Mouse (Mus musculus): ENCODE measurements around the gene Akt3. TPM values are rescaled to one million over a fixed set of nuclear protein-coding genes. Genes with fewer than 3 reads are reported as not detected.

The Akt3 gene
- polyA plus RNA-seq, 1 experiment from 2014 or later = 11.5 TPM

DNA sequence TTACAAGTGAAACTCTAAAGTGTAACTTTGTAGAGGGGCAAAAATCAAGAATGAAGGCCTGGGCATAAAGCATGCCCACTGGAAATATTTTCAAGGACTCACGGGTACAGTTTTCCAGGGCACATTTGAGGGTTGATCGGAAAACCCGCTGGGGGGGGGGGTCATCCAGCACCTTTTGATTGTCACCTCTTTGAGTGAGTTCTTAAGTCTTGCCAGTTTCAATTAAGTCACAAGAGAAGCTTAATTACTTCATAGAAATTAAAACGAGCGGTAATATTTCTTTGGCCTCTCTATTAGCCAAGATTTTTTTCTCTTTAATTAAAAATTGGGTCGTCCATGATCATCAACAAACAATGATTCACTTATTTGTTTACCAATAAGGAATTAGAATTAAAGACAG, 260.7 kb downstream of the Akt3 start:
- 69% methylated on average over 6 of the region's 6 CpGs for WGBS
- no peak overlapping the region for H3K4me2 ChIP-seq (replicated peaks; ENCODE audit: low read depth, low read length)
- no peak overlapping the region for H3K4me3 ChIP-seq (ENCODE audit: low read depth, low read length)
- no peaks in the 10 kb centered on the region for H3K27me3 ChIP-seq (ENCODE audit: control insufficient read depth, insufficient read depth, low read length)
- H3K9me3 ChIP-seq (ENCODE audit: control insufficient read depth, low read depth, low read length) = no peaks in the 10 kb centered on the region
- H3K4me1 ChIP-seq (ENCODE audit: control insufficient read depth, insufficient read depth, low read length) = peaks cover 14% of the 10 kb centered on the region
- no peak overlapping the region for H3K27ac ChIP-seq (ENCODE audit: low read length)
- no peak overlapping the region for H3K9ac ChIP-seq (replicated peaks; ENCODE audit: low read depth, low read length)
- no peak for ATAC-seq (ENCODE audit: insufficient number of reproducible peaks, insufficient read depth, low FRiP score, low read depth)
- no peaks in the 10 kb centered on the region for H3K36me3 ChIP-seq (ENCODE audit: control insufficient read depth, insufficient read depth, low read length)

- Histone ChIP-seq H3K4me3 (ENCODE audit: low read depth, low read length) (no peak overlapping the region), H3K36me3 (ENCODE audit: control insufficient read depth, insufficient read depth, low read length) (no peaks in the 10 kb centered on the region), H3K4me2 (replicated peaks; ENCODE audit: low read depth, low read length) (no peak overlapping the region), H3K9me3 (ENCODE audit: control insufficient read depth, low read depth, low read length) (no peaks in the 10 kb centered on the region), H3K9ac (replicated peaks; ENCODE audit: low read depth, low read length) (no peak overlapping the region), H3K27me3 (ENCODE audit: control insufficient read depth, insufficient read depth, low read length) (no peaks in the 10 kb centered on the region), H3K27ac (ENCODE audit: low read length) (no peak overlapping the region), H3K4me1 (ENCODE audit: control insufficient read depth, insufficient read depth, low read length) (peaks cover 14% of the 10 kb centered on the region)
- WGBS = 44% methylated on average over 16 of the region's 16 CpGs
- no peak for ATAC-seq (ENCODE audit: insufficient number of reproducible peaks, insufficient read depth, low FRiP score, low read depth)
Measured at GRCm38 (mm10) chr1:176996630-176997201, 261.3 kb downstream of the Akt3 start.

DNA sequence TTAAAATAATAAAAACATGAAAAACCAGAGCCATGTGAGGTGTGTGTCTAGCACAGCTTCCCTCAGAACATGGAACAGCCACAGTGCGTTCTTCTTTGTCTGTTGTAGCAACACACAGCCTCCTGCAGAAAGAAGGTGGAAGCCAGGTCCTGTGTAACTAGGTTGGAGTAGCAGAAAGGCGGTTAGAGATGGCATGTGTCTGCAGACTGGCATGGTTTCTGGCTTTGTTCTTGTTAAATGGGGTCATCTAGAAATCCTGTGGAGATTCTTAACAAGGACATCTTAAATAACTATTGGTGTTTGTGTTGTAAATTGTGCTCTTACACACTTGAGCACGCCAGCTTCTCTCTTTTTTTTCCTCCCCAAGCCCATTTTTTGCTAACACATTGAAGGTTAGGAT, 261.8 kb downstream of the Akt3 start:
- no peaks in the 10 kb centered on the region for H3K27me3 ChIP-seq (ENCODE audit: control insufficient read depth, insufficient read depth, low read length)
- peaks cover 14% of the 10 kb centered on the region for H3K4me1 ChIP-seq (ENCODE audit: control insufficient read depth, insufficient read depth, low read length)
- no peak overlapping the region for H3K9ac ChIP-seq (replicated peaks; ENCODE audit: low read depth, low read length)
- no peak overlapping the region for H3K27ac ChIP-seq (ENCODE audit: low read length)
- no peak overlapping the region for H3K4me3 ChIP-seq (ENCODE audit: low read depth, low read length)
- H3K4me2 ChIP-seq (replicated peaks; ENCODE audit: low read depth, low read length) = no peak overlapping the region
- H3K9me3 ChIP-seq (ENCODE audit: control insufficient read depth, low read depth, low read length) = no peaks in the 10 kb centered on the region
- WGBS = 93% methylated on average over 3 of the region's 3 CpGs
- no peaks in the 10 kb centered on the region for H3K36me3 ChIP-seq (ENCODE audit: control insufficient read depth, insufficient read depth, low read length)
- no peak for ATAC-seq (ENCODE audit: insufficient number of reproducible peaks, insufficient read depth, low FRiP score, low read depth)

GRCm38 (mm10) chr1:176995419-176995775, 262.6 kb downstream of the Akt3 start:
- H3K27ac ChIP-seq (ENCODE audit: low read length) = no peak overlapping the region
- WGBS = 82% methylated on average over 4 of the region's 4 CpGs
- no peak for ATAC-seq (ENCODE audit: insufficient number of reproducible peaks, insufficient read depth, low FRiP score, low read depth)

GRCm38 (mm10) chr1:176994707-176995418, 263.1 kb downstream of the Akt3 start:
- ATAC-seq (ENCODE audit: insufficient number of reproducible peaks, insufficient read depth, low FRiP score, low read depth) = no peak
- no peak overlapping the region for H3K9ac ChIP-seq (replicated peaks; ENCODE audit: low read depth, low read length)
- H3K9me3 ChIP-seq (ENCODE audit: control insufficient read depth, low read depth, low read length) = no peaks in the 10 kb centered on the region
- no peak overlapping the region for H3K4me3 ChIP-seq (ENCODE audit: low read depth, low read length)
- no peak overlapping the region for H3K27ac ChIP-seq (ENCODE audit: low read length)
- 51% methylated on average over 11 of the region's 11 CpGs for WGBS
- no peaks in the 10 kb centered on the region for H3K36me3 ChIP-seq (ENCODE audit: control insufficient read depth, insufficient read depth, low read length)
- no peak overlapping the region for H3K4me2 ChIP-seq (replicated peaks; ENCODE audit: low read depth, low read length)
- H3K4me1 ChIP-seq (ENCODE audit: control insufficient read depth, insufficient read depth, low read length) = peaks cover 20% of the 10 kb centered on the region
- no peaks in the 10 kb centered on the region for H3K27me3 ChIP-seq (ENCODE audit: control insufficient read depth, insufficient read depth, low read length)

More at GRCm38 (mm10) chr1:176995419-176995775, 262.6 kb downstream of the Akt3 start:
- H3K9me3 ChIP-seq (ENCODE audit: control insufficient read depth, low read depth, low read length) = no peaks in the 10 kb centered on the region
- no peaks in the 10 kb centered on the region for H3K27me3 ChIP-seq (ENCODE audit: control insufficient read depth, insufficient read depth, low read length)
- H3K4me3 ChIP-seq (ENCODE audit: low read depth, low read length) = no peak overlapping the region
- no peak overlapping the region for H3K9ac ChIP-seq (replicated peaks; ENCODE audit: low read depth, low read length)
- no peak overlapping the region for H3K4me2 ChIP-seq (replicated peaks; ENCODE audit: low read depth, low read length)
- H3K4me1 ChIP-seq (ENCODE audit: control insufficient read depth, insufficient read depth, low read length) = peaks cover 15% of the 10 kb centered on the region
- no peaks in the 10 kb centered on the region for H3K36me3 ChIP-seq (ENCODE audit: control insufficient read depth, insufficient read depth, low read length)

GRCm38 (mm10) chr1:176994087-176994486, 263.9 kb downstream of the Akt3 start:
- ATAC-seq (ENCODE audit: insufficient number of reproducible peaks, insufficient read depth, low FRiP score, low read depth) = no peak
- no peaks in the 10 kb centered on the region for H3K9me3 ChIP-seq (ENCODE audit: control insufficient read depth, low read depth, low read length)
- H3K4me3 ChIP-seq (ENCODE audit: low read depth, low read length) = no peak overlapping the region
- H3K9ac ChIP-seq (replicated peaks; ENCODE audit: low read depth, low read length) = no peak overlapping the region
- WGBS = 60% methylated on average over 7 of the region's 7 CpGs
- H3K27ac ChIP-seq (ENCODE audit: low read length) = no peak overlapping the region
- no peaks in the 10 kb centered on the region for H3K27me3 ChIP-seq (ENCODE audit: control insufficient read depth, insufficient read depth, low read length)
- H3K4me2 ChIP-seq (replicated peaks; ENCODE audit: low read depth, low read length) = no peak overlapping the region
- no peaks in the 10 kb centered on the region for H3K36me3 ChIP-seq (ENCODE audit: control insufficient read depth, insufficient read depth, low read length)
- peaks cover 21% of the 10 kb centered on the region for H3K4me1 ChIP-seq (ENCODE audit: control insufficient read depth, insufficient read depth, low read length)

DNA sequence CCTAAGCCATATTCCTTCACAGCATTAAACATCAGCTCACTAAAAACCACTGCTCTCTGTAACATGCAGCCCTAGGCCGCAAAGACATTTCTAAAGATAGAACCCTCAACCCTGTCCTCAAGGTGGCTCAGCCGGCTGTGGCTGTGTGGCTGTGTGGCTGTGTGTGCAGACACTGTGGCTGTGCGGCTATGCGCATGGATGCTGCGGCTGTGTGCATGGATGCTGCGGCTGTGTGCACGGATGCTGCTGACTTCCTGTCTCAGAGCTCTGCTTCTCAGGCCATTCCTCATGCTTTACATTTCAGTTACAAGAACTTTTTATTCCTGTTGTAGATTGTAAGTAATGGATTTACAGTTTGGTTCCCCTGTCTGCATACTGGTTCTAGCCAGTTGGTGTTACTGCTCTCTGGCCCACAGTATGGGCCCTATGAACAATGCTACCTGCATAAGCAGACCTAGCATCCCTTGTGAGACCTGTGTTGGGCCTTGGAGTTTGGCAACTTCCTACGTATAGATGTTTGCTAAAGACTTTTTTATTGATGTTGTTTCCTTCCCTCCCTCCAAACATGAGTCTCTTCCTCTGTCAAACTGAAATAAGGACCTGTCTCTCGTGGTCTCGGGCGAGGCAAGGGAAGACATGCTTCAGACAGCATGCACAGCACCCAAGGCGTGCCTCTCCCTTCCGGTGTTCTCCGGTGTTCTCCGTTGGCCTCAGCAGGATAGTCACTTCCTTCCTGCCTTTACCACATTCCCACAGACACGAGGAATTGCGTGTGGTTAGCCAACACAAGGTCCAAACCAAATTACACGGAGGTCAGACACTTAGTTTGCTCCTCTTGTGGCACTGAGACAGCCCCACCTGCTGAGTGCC, 264.6 kb downstream of the Akt3 start:
- no peak overlapping the region for H3K9ac ChIP-seq (replicated peaks; ENCODE audit: low read depth, low read length)
- H3K36me3 ChIP-seq (ENCODE audit: control insufficient read depth, insufficient read depth, low read length) = no peaks in the 10 kb centered on the region
- 85% methylated on average over 18 of the region's 18 CpGs for WGBS
- H3K4me1 ChIP-seq (ENCODE audit: control insufficient read depth, insufficient read depth, low read length) = peaks cover 18% of the 10 kb centered on the region
- H3K27ac ChIP-seq (ENCODE audit: low read length) = no peak overlapping the region
- H3K27me3 ChIP-seq (ENCODE audit: control insufficient read depth, insufficient read depth, low read length) = no peaks in the 10 kb centered on the region
- no peak overlapping the region for H3K4me2 ChIP-seq (replicated peaks; ENCODE audit: low read depth, low read length)
- no peak overlapping the region for H3K4me3 ChIP-seq (ENCODE audit: low read depth, low read length)
- no peak for ATAC-seq (ENCODE audit: insufficient number of reproducible peaks, insufficient read depth, low FRiP score, low read depth)
- H3K9me3 ChIP-seq (ENCODE audit: control insufficient read depth, low read depth, low read length) = no peaks in the 10 kb centered on the region

DNA sequence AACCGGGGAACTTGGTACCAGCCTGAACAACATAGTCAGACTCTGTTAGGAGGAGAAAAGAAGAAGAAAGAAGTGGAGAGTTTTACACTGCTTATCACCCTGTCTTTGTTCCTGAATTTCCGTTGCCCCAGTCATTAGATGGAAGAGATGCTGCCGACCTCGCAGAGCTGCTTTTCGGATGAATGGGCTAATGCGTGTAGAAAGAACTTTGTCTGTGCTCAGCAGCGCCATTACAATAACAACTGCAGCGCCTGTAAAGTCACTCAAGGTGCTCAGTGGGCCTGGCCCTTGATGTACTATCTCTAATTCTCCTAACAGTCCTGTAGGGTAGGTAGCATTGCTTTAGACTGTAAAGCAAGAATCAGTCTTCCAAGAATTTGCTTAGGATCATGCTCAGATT, 265.5 kb downstream of the Akt3 start:
- Histone ChIP-seq H3K9ac (replicated peaks; ENCODE audit: low read depth, low read length) (no peak overlapping the region), H3K36me3 (ENCODE audit: control insufficient read depth, insufficient read depth, low read length) (no peaks in the 10 kb centered on the region), H3K4me2 (replicated peaks; ENCODE audit: low read depth, low read length) (no peak overlapping the region), H3K4me3 (ENCODE audit: low read depth, low read length) (no peak overlapping the region), H3K27ac (ENCODE audit: low read length) (no peak overlapping the region), H3K9me3 (ENCODE audit: control insufficient read depth, low read depth, low read length) (no peaks in the 10 kb centered on the region), H3K4me1 (ENCODE audit: control insufficient read depth, insufficient read depth, low read length) (peaks cover 11% of the 10 kb centered on the region), H3K27me3 (ENCODE audit: control insufficient read depth, insufficient read depth, low read length) (no peaks in the 10 kb centered on the region)
- no peak for ATAC-seq (ENCODE audit: insufficient number of reproducible peaks, insufficient read depth, low FRiP score, low read depth)
- 85% methylated on average over 8 of the region's 8 CpGs for WGBS

Data from stomach, embryonic 14.5 days (tissue).